Mouse (Mus musculus): Measurements from ENCODE around the gene Isca2. TPM values are rescaled to one million over a fixed set of nuclear protein-coding genes. Genes with fewer than 3 reads are reported as not detected.

Gene Isca2
- polyA plus RNA-seq (2012; rRNA removed): 16.2 and 19.9 TPM in 2 replicates

GRCm38 (mm10) chr12:84772726-84773441 is at the start of gene Isca2, which contains the start of gene Npc2:
Gene Isca2, plus strand, starts transcription at chr12:84773251.
Gene Npc2, minus strand, starts transcription at chr12:84773152.
- peaks cover 2% of the 10 kb centered on the region; the same call in 1 of the 2 replicates for H3K36me3 ChIP-seq (ENCODE audit: control insufficient read depth, insufficient read depth, low read length)
- peak within 1 kb of the TSS; percentile 90 for H3K27ac ChIP-seq (ENCODE audit: insufficient read depth, low read depth, low read length)
- WGBS: under 1% methylated on average over 50 of the region's 50 CpGs
- H3K27me3 ChIP-seq (ENCODE audit: control insufficient read depth, insufficient read depth, low read length): no peaks in the 10 kb centered on the region
- H3K4me3 ChIP-seq (ENCODE audit: low read depth, low read length): peak within 1 kb of the TSS; percentile 85
- peaks cover 10% of the 10 kb centered on the region; the same call in 1 of the 2 replicates for H3K4me1 ChIP-seq (ENCODE audit: control insufficient read depth, insufficient read depth, insufficient read length, low read length)
- TF ChIP-seq CTCF (IDR thresholded peaks at IDR 0.05; ENCODE audit: extremely low read depth, insufficient read length, insufficient replicate concordance, low read depth, low read length) (no peak), POLR2A (IDR thresholded peaks at IDR 0.05; ENCODE audit: low read depth, low read length) (peak; percentile 96)

GRCm38 (mm10) chr12:84726391-84726790 is 46.7 kb upstream of the Isca2 start:
- TF ChIP-seq POLR2A (IDR thresholded peaks at IDR 0.05; ENCODE audit: low read depth, low read length): no peak
- TF ChIP-seq CTCF (IDR thresholded peaks at IDR 0.05; ENCODE audit: extremely low read depth, insufficient read length, insufficient replicate concordance, low read depth, low read length): no peak
- Histone ChIP-seq H3K4me3 (ENCODE audit: low read depth, low read length) (no peak overlapping the region), H3K36me3 (ENCODE audit: control insufficient read depth, insufficient read depth, low read length) (no peaks in the 10 kb centered on the region), H3K27ac (ENCODE audit: insufficient read depth, low read depth, low read length) (no peak overlapping the region), H3K4me1 (ENCODE audit: control insufficient read depth, insufficient read depth, insufficient read length, low read length) (no peaks in the 10 kb centered on the region), H3K27me3 (ENCODE audit: control insufficient read depth, insufficient read depth, low read length) (no peaks in the 10 kb centered on the region)
- 77% methylated on average over 4 of the region's 4 CpGs for WGBS

- TF ChIP-seq POLR2A (IDR thresholded peaks at IDR 0.05; ENCODE audit: low read depth, low read length) (no peak), CTCF (IDR thresholded peaks at IDR 0.05; ENCODE audit: extremely low read depth, insufficient read length, insufficient replicate concordance, low read depth, low read length) (no peak)
- H3K4me1 ChIP-seq (ENCODE audit: control insufficient read depth, insufficient read depth, insufficient read length, low read length): no peaks in the 10 kb centered on the region
- H3K4me3 ChIP-seq (ENCODE audit: low read depth, low read length): no peak overlapping the region
- no peak overlapping the region for H3K27ac ChIP-seq (ENCODE audit: insufficient read depth, low read depth, low read length)
- 49% methylated on average over 4 of the region's 4 CpGs for whole genome bisulfite sequencing
- H3K27me3 ChIP-seq (ENCODE audit: control insufficient read depth, insufficient read depth, low read length): no peaks in the 10 kb centered on the region
- no peaks in the 10 kb centered on the region for H3K36me3 ChIP-seq (ENCODE audit: control insufficient read depth, insufficient read depth, low read length)
Measured at GRCm38 (mm10) chr12:84726986-84727385, 46.1 kb upstream of the Isca2 start.

GRCm38 (mm10) chr12:84727434-84727833 is 45.6 kb upstream of the Isca2 start:
- no peak overlapping the region for H3K4me3 ChIP-seq (ENCODE audit: low read depth, low read length)
- TF ChIP-seq POLR2A (IDR thresholded peaks at IDR 0.05; ENCODE audit: low read depth, low read length) (no peak), CTCF (IDR thresholded peaks at IDR 0.05; ENCODE audit: extremely low read depth, insufficient read length, insufficient replicate concordance, low read depth, low read length) (no peak)
- H3K27me3 ChIP-seq (ENCODE audit: control insufficient read depth, insufficient read depth, low read length): no peaks in the 10 kb centered on the region
- no peaks in the 10 kb centered on the region for H3K36me3 ChIP-seq (ENCODE audit: control insufficient read depth, insufficient read depth, low read length)
- no peak overlapping the region for H3K27ac ChIP-seq (ENCODE audit: insufficient read depth, low read depth, low read length)
- no peaks in the 10 kb centered on the region for H3K4me1 ChIP-seq (ENCODE audit: control insufficient read depth, insufficient read depth, insufficient read length, low read length)
- WGBS: 63% methylated on average over 5 of the region's 5 CpGs

GRCm38 (mm10) chr12:84728421-84728820 is 44.6 kb upstream of the Isca2 start:
- Histone ChIP-seq H3K4me1 (ENCODE audit: control insufficient read depth, insufficient read depth, insufficient read length, low read length) (no peaks in the 10 kb centered on the region), H3K27me3 (ENCODE audit: control insufficient read depth, insufficient read depth, low read length) (no peaks in the 10 kb centered on the region), H3K27ac (ENCODE audit: insufficient read depth, low read depth, low read length) (no peak overlapping the region), H3K36me3 (ENCODE audit: control insufficient read depth, insufficient read depth, low read length) (no peaks in the 10 kb centered on the region), H3K4me3 (ENCODE audit: low read depth, low read length) (no peak overlapping the region)
- WGBS: 84% methylated on average over 10 of the region's 10 CpGs
- TF ChIP-seq POLR2A (IDR thresholded peaks at IDR 0.05; ENCODE audit: low read depth, low read length): no peak
- no peak for TF ChIP-seq CTCF (IDR thresholded peaks at IDR 0.05; ENCODE audit: extremely low read depth, insufficient read length, insufficient replicate concordance, low read depth, low read length)

- WGBS: 72% methylated on average over 13 of the region's 13 CpGs
- Histone ChIP-seq H3K4me3 (ENCODE audit: low read depth, low read length) (no peak overlapping the region), H3K27ac (ENCODE audit: insufficient read depth, low read depth, low read length) (no peak overlapping the region), H3K4me1 (ENCODE audit: control insufficient read depth, insufficient read depth, insufficient read length, low read length) (no peaks in the 10 kb centered on the region), H3K36me3 (ENCODE audit: control insufficient read depth, insufficient read depth, low read length) (no peaks in the 10 kb centered on the region), H3K27me3 (ENCODE audit: control insufficient read depth, insufficient read depth, low read length) (no peaks in the 10 kb centered on the region)
- TF ChIP-seq CTCF (IDR thresholded peaks at IDR 0.05; ENCODE audit: extremely low read depth, insufficient read length, insufficient replicate concordance, low read depth, low read length): no peak
- no peak for TF ChIP-seq POLR2A (IDR thresholded peaks at IDR 0.05; ENCODE audit: low read depth, low read length)
Measured at GRCm38 (mm10) chr12:84733366-84733765, 39.7 kb upstream of the Isca2 start.

- Histone ChIP-seq H3K4me1 (ENCODE audit: control insufficient read depth, insufficient read depth, insufficient read length, low read length) (no peaks in the 10 kb centered on the region), H3K27ac (ENCODE audit: insufficient read depth, low read depth, low read length) (no peak overlapping the region), H3K4me3 (ENCODE audit: low read depth, low read length) (no peak overlapping the region), H3K36me3 (ENCODE audit: control insufficient read depth, insufficient read depth, low read length) (no peaks in the 10 kb centered on the region), H3K27me3 (ENCODE audit: control insufficient read depth, insufficient read depth, low read length) (no peaks in the 10 kb centered on the region)
- WGBS: 75% methylated on average over 10 of the region's 10 CpGs
- no peak for TF ChIP-seq POLR2A (IDR thresholded peaks at IDR 0.05; ENCODE audit: low read depth, low read length)
- no peak for TF ChIP-seq CTCF (IDR thresholded peaks at IDR 0.05; ENCODE audit: extremely low read depth, insufficient read length, insufficient replicate concordance, low read depth, low read length)
Measured at GRCm38 (mm10) chr12:84743496-84743895, 29.6 kb upstream of the Isca2 start.

Measured in small intestine, adult 2 months (tissue).